Mouse (Mus musculus) brain, embryonic 18.5 days (tissue): ENCODE data around the gene Irx4.

ENCODE experiments used
- DNase-seq: peaks from one replicate; pipeline ENCODE4 v3.0.0-alpha.2; 2012; ENCODE audit warnings: low read depth, low spot score

The Irx4 gene

GRCm38 (mm10) chr13:73270451-73271081, 10.3 kb downstream of the Irx4 start:
- no peak for DNase-seq

DNA sequence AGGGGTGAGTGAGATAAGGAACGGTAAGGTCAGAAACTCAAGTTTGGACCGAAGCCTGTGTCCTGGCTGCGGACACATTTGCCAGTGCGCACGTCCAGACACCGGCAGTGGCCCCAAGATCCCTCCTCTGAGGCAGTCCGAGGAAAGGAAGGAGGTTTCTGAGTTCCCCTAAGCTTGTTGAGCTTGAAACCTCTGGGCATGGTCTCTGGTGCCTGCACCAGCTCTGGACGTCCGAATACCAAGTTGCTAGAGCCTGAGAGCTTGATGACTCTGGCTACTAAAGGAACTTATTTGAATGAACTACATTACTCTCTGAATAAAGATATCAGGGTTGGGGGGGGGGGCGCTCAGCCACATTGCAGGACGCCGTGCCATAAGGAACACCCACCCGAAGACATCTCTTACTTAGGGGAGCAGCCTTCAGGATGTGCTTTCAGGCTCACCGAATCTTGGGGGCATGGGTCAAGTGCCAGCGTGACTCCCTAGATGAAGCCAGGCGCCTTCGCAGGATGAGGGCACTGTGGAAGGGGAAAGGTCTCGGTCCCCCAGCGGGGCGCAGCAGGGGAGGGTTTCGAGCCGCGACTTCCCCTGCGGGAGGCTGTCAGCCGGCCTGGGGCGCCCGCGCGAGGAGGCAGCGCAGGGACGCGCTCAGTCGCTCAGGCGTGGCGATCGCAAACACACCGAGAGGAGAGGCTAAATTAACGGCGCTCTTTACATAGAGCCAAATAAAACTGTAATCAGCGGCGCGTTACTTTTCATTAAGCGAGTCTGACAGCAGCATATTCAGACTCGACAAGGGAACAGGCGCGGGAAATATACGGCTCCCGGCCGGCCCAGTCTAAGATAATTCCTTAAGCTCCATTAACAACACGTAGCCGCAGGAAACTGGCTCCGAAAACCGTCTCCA, 11.3 kb downstream of the Irx4 start:
- DNase-seq, result no peak

DNA sequence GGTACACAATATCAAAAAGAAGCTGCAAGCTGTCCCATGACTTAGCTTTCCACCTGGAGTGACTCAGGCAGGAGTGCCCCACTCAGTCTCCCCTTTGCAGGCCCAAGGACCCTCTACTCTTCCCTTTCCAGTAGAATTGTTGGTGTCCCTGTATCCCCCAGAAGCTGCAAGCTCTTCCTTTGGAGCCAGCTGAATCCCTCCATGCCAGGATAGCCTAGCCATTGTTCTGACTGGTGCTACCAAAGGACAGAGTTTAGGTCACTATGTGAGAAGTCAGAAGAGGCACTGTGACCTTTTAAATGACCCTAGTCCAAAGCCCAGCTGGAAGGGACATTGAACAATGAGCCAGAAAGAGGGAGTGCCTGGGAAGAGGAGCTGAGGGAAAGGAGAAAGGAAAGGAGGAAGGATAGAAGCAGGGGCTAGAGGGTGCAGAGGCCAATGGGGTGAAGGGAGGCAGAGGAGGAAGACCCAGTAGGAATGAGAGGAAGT, 12.6 kb downstream of the Irx4 start:
- DNase-seq, result no peak

DNA sequence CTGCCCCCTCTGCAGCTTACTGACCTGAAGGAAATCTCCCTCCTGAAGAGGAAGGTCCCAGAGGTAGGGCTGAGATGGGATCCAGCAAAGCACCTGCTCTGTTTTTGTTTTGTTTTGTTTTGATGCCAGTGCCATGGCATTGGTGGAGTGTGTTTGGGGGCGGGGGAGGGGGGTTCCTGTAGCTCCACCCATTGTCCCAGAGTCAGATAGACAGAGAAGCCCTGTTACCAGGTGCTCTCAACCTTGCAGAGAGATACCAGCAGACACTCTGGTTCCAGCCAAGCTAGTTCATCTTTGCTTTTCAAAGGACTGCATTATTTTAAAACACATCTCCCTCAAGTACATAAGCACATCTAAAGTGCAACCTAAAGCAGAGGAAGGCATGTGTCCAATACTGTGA, 13.3 kb downstream of the Irx4 start:
- DNase-seq, result no peak

DNA sequence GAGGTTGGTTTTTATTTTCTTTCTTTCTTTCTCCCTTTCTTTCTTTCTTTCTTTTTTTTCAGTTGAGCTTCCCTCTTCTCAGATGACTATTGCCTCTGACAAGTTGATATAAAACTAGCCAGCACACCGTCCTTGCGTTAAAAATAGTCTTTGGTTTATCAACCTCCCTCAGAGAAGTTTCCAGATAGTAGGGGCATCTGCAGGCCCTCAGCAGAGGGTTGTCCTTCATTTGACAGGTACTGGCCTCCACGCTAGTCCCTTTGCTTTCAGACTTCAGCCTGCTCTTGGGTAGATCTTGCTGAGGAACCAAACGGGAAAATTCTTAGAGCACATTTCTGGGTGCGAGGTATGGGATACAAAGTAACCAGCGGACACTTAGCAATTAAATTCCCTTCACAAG, 17.1 kb downstream of the Irx4 start:
- no peak for DNase-seq

DNA sequence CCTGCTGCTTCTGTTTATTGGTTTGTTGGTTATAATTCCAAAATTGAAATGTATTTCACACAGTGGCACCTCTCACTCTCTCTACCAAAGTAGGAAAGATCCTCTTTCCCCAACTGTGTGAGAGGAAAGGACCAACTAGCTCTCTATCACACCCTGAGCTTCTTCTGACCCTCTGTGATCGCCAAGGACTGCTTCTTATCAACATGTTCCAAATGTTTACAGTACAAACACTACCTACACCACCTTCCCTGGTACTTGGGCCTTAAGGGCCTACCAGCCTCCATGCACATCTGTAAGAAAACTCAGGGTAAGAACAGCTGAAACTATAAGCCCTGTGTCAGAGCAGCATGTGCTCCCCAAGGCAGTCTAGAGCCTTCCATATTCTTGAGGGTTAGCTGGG, 17.5 kb downstream of the Irx4 start:
- no peak for DNase-seq

GRCm38 (mm10) chr13:73279196-73279595, 18.9 kb downstream of the Irx4 start:
- no peak for DNase-seq

DNA sequence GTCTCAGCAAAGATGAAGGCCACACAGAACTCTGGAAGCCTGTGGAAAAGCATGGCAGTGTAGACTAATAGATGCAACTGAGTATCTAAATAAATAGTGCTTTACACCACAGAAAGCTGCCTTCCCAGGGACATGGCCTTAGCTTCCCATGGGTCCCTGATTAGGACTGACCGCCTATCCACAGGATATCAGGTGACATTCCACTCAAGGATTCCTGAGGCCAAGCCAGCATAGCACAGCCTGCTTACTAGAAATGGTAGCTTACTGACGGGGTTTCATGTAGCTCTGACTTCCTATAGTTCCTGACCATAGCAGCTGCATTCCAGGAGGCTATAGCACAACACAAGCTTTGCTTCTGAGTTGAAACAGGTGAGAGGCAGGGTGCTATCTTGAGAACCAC, 22.1 kb downstream of the Irx4 start:
- DNase-seq, result no peak

- DNase-seq, result no peak
Measured at GRCm38 (mm10) chr13:73283534-73283933, 23.3 kb downstream of the Irx4 start.

DNA sequence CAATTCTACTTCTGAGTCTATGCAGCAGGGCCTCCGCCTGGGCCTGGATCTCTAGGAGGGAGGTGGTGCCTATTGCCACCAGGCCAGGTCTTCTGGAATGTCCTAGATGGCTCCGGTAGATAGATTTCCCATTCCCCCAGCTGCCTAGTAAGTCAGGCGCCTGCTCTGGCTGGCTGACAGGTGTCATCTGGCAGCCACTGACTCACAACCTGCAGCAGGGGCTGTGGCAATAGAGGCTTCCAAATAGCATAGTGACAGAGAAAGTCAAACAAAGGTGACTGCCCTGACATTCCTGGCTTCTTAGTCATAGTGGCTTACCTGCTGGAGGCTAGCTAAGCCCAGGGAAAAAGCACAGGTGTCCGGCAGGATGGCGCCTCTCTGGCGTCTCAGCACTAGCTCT, 29.9 kb downstream of the Irx4 start:
- DNase-seq, result no peak

- DNase-seq, result no peak
Measured at GRCm38 (mm10) chr13:73291102-73291501, 30.8 kb downstream of the Irx4 start.

DNA sequence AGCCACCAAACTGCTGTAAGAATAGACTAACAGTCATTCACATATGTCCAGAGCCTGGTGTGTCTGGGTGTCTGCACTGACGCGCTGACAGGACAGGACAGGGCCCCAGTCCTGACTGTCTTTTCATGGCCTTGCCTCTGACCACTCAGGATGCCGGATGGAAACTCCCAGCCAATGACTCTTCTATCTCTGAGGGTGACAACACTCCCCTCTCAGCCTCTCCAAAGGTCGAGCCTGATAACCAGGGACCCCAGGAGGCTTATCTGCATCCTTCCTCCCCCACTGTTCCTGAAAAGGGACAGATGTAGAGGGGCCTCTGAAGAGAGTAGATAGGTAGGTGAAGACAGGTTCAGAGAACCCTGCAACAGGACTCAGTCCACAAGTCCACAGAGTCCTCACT, 38.4 kb downstream of the Irx4 start:
- DNase-seq, result no peak

DNA sequence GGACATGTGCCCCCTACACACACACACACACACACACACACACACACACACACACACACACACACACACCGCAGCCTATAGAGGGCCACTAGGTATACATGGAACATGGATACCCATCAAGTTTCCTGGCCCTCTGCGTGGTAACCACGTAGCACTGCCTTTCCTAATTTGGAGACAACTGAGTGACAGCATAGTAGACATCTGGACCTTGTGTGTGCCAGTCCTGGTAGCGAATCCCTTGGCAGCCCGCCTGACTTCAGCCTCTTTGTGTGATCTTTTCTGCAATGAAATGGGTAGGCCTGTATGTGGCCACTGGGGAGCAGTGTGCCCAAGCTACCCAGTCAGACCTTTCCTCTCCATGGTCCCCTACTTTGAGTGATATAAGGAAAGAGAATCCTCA, 39.0 kb downstream of the Irx4 start:
- DNase-seq, result no peak

GRCm38 (mm10) chr13:73304729-73305128, 44.5 kb downstream of the Irx4 start:
- DNase-seq, result no peak

DNA sequence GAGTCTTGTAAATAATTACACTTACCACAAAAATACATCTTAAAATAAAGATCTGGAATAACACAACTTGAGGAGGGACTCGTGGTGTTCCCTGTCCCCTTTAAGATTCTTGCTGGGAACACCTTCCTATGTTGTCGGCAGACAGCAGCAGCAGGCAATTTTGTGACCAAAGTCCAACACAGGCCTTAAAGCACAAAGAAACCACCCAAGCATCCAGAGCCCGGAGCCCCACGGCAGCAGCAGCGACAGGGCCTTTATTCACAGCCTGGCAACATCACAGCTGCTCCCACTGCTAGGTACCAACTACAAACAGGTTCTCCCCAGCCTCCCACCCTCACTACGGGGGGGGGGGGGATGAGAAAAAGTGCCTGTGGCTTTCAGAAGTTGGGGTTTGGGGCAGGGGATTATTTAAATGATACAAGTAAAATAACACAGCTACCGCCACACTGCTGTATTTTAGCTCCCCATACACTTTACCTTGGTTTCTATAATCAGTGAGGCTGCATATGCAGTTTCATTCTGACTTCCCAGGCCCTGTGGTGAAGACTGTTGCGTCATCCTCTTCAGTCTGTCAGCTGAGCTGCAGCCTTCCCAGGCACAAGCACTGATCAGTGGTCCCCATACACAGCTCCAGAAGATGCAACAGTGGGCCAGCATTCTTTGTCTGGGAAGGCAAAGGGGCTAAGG, 45.3 kb downstream of the Irx4 start:
- no peak for DNase-seq

GRCm38 (mm10) chr13:73306085-73306410, 45.8 kb downstream of the Irx4 start:
- DNase-seq, result no peak

DNA sequence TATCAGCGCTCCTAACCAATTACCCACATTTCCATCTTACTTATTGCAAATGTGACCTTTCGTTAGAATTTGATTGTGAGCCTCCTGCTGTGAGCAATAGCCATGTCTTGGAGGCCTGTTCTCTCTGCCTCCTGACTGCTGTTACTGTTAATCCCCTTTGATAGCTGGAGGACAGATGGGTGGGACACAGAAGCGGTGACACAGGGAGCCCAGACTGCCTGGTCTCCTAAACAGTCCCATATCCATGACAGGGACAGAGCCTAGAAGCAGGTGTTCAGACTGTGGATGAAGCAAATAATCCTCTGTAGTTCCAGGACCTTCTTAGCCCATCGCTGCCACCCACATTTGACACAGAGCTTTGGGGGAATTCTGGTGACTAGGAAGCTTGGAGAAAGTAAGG, 46.2 kb downstream of the Irx4 start:
- no peak for DNase-seq

DNA sequence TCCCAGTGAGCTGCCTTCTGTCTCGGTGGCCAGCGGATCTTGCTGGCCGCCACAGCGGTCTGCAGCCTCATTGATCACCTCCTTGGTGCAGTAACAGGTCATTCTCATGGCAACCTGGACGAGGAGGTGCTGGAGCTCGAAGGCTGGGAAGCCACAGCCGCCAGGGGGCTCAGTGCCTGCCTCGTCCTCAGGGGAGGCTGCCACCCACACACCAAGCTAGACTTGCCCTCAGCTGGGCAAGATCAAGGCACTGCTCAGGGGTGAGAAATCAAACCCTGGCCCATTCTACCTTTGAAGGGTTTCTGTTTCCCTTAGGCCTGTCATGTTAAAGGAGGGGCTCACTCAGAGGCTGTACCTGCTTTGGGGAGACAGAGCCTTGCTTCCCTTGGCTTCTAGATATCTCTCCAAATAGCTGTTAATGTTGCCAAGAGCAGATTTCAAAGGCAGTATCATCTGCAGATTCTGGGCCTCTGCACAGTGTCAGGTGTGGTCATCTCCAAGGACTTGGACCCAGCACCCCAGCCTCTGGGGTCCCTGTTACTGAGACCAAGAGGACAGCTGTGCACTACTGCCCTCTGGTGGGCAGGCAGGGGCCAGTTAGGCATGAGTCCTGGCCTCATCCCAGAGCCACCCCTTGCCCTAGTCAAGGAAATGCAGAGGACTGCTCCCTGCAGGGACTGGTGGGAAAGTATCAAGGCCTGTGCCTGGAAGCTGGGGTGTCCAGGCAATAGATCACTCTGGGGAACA, 50.1 kb downstream of the Irx4 start:
- no peak for DNase-seq
